Mouse (Mus musculus) bone marrow, adult 2 months (tissue): ENCODE results near the gene Ndufa13.

Experiments used
- CTCF ChIP-seq: fragments of 200-500 bp; IDR thresholded peaks from 2 replicates; pipeline ENCODE4 v1.5.1; 2011; ENCODE audit warnings: low read length, control low read depth; ENCODE audit not compliant: control insufficient read depth, insufficient read depth
- POLR2A ChIP-seq: fragments of 200-500 bp; IDR thresholded peaks from 2 replicates; pipeline ENCODE4 v1.6.1; 2011; ENCODE audit warnings: low read depth, mild to moderate bottlenecking, control low read depth, low read length, borderline replicate concordance; ENCODE audit not compliant: control insufficient read depth

DNA sequence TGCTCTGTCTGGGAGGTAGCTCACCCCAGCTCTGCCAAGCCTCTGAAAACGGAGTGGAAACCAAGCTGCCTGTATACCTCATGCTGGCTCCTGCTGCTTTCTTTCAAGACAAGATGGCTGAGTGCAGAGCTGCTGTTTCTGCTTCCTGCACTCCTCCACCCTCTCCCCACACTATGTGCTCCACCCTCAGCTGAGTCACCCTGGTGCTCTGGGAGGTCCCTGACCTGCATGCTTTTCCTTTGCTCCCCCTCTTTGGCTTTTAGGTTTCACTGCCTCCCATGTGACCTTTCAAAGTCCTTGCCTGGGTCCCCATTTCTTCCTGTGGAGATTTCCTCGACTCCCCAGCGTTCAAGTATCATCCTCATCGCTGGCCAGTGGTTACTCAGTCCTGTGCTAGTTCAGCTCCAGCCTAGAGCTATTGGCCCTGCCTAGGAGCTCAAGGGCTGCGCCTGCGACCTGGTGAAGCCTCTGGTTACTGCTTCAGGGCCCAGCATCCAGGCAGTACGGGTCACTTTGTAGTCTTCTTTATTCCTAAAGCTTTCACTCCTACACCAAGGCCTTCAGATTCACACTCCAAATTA is 51.3 kb downstream of the Ndufa13 start:
- no peak for TF ChIP-seq CTCF
- no peak for TF ChIP-seq POLR2A
